Mouse (Mus musculus) liver, embryonic 14.5 days (tissue): Measurements from ENCODE around the gene Foxf1. TPM values are rescaled to one million over a fixed set of nuclear protein-coding genes. Genes with fewer than 3 reads are reported as not detected.

ENCODE experiments used
- ATAC-seq: fragments of 200-750 bp; cut with Nextera tagmentation; 2 replicates; pipeline ENCODE4 v1.8.0; 2017; ENCODE audit warnings: moderate number of reproducible peaks, mild to moderate bottlenecking, moderate library complexity; ENCODE audit not compliant: insufficient read depth
- DNase-seq, 3 experiments: peaks; one replicate each; pipeline ENCODE4 v3.0.0-alpha.2; 2012 to 2013; ENCODE audit warnings: low read depth in 3 of 3, low spot score in 3 of 3
- H3K27ac ChIP-seq: fragments of 300-500 bp; sonication (generic); 2 replicates; pipeline ENCODE4 v1.5.1; 2014; ENCODE audit warnings: moderate library complexity, mild to moderate bottlenecking, control low read depth, inconsistent platforms
- H3K27me3 ChIP-seq: fragments of 300-500 bp; sonication (generic); 2 replicates; pipeline ENCODE4 v1.6.1; 2014; ENCODE audit warnings: mild to moderate bottlenecking, low read length, moderate library complexity; ENCODE audit not compliant: control insufficient read depth, insufficient read depth
- H3K36me3 ChIP-seq: fragments of 300-500 bp; sonication (generic); replicated peaks from 2 replicates; pipeline ENCODE4 v1.6.1; 2014; ENCODE audit warnings: low read depth; ENCODE audit not compliant: control insufficient read depth, insufficient read depth
- H3K4me1 ChIP-seq, 2 experiments: fragments of 200-500 bp in 1 of 2; fragments of 300-500 bp in 1 of 2; sonication (generic) in 1 of 2; replicated peaks; 2 replicates each; pipeline ENCODE4 v1.6.1; 2012 to 2014; ENCODE audit warnings: antibody characterized with exemption in 1 of 2, inconsistent platforms in 1 of 2, low read length in 1 of 2; ENCODE audit not compliant: control insufficient read depth in 2 of 2, insufficient read depth in 2 of 2
- H3K4me2 ChIP-seq: fragments of 300-500 bp; sonication (generic); 2 replicates; pipeline ENCODE4 v1.6.1; 2014; ENCODE audit warnings: low read depth, mild to moderate bottlenecking, control low read depth, moderate library complexity
- H3K4me3 ChIP-seq, 2 experiments: fragments of 200-500 bp in 1 of 2; fragments of 300-500 bp in 1 of 2; sonication (generic) in 1 of 2; 2 replicates each; pipeline ENCODE4 v1.5.1; 2012 to 2014; ENCODE audit warnings: low read depth in 2 of 2, low read length in 2 of 2, mild to moderate bottlenecking in 2 of 2, control low read depth in 1 of 2, inconsistent platforms in 1 of 2, moderate library complexity in 1 of 2; ENCODE audit not compliant: insufficient read depth in 1 of 2
- H3K9ac ChIP-seq: fragments of 300-500 bp; sonication (generic); replicated peaks from 2 replicates; pipeline ENCODE4 v1.6.1; 2014; ENCODE audit warnings: mild to moderate bottlenecking, control low read depth, moderate library complexity
- H3K9me3 ChIP-seq: fragments of 300-500 bp; sonication (generic); 2 replicates; pipeline ENCODE4 v1.6.1; 2016; ENCODE audit warnings: low read length, mixed read lengths; ENCODE audit not compliant: control insufficient read depth
- CTCF ChIP-seq: IDR thresholded peaks from 2 replicates; pipeline ENCODE4 v1.5.1; 2016; ENCODE audit warnings: antibody characterized with exemption, low read depth, control low read depth
- EP300 ChIP-seq: IDR thresholded peaks from 2 replicates; pipeline ENCODE4 v1.6.1; 2016; ENCODE audit warnings: antibody characterized with exemption, low read depth
- WGBS: fragments of 180-500 bp; shearing (Covaris S2); extraction: QIAGEN DNeasy Blood & Tissue Kit; methylation state at CpG from one replicate; pipeline ENCODE4 v1.1.7; 2014; ENCODE audit not compliant: insufficient replicate concordance; 5-methylcytosine and 5-hydroxymethylcytosine counted together
- polyA plus RNA-seq, 2 experiments: library from polyadenylated mRNA; depleted of rRNA in 1 of 2; stranded (reverse) in 1 of 2; unstranded in 1 of 2; fragments of >200 nt; fragmentation: Nextera tagmentation in 1 of 2; extraction: Ambion mirVana in 1 of 2; gene quantifications; 2 replicates each; pipeline versions ENCODE4 v1.2.1 to v1.2.3; 2012 to 2014

The Foxf1 gene
- polyA plus RNA-seq (2012; rRNA removed) (2.5 and 3.7 TPM in 2 replicates), polyA plus RNA-seq (2014; fragmentation: Nextera tagmentation; extraction: Ambion mirVana) (2.3 and 2.8 TPM in 2 replicates)

- no peak for TF ChIP-seq CTCF
- no peaks in the 10 kb centered on the region for H3K36me3 ChIP-seq
- peaks cover 100% of the 10 kb centered on the region for H3K27me3 ChIP-seq
- WGBS = 1% methylated on average over 61 of the region's 83 CpGs
- ATAC-seq = no peak
- peak within 1 kb of the TSS; percentile 51 for H3K4me2 ChIP-seq
- H3K9me3 ChIP-seq = no peaks in the 10 kb centered on the region
- H3K9ac ChIP-seq = no peak within 1 kb of the TSS
- H3K4me1 ChIP-seq = no peaks in the 10 kb centered on the region
- H3K4me3 ChIP-seq = peak within 1 kb of the TSS; percentile 33 to 34
- no peak for DNase-seq
- H3K27ac ChIP-seq = no peak within 1 kb of the TSS
Measured at GRCm38 (mm10) chr8:121084210-121084951, at the start of gene Foxf1. Gene Foxf1 (plus strand): TSS chr8:121084386.

- WGBS = 58% methylated on average over 8 of the region's 8 CpGs
- Histone ChIP-seq H3K4me3 (no peak overlapping the region), H3K27ac (no peak overlapping the region), H3K4me2 (no peak overlapping the region), H3K9me3 (no peaks in the 10 kb centered on the region), H3K4me1 (no peaks in the 10 kb centered on the region), H3K9ac (no peak overlapping the region), H3K27me3 (no peaks in the 10 kb centered on the region), H3K36me3 (no peaks in the 10 kb centered on the region)
- no peak for DNase-seq
- no peak for ATAC-seq
- no peak for TF ChIP-seq EP300
- no peak for TF ChIP-seq CTCF
Measured at GRCm38 (mm10) chr8:121035611-121036010, 48.6 kb upstream of the Foxf1 start.

GRCm38 (mm10) chr8:121043719-121044440 lies 40.3 kb upstream of the Foxf1 start:
- Histone ChIP-seq H3K36me3 (no peaks in the 10 kb centered on the region), H3K9me3 (no peaks in the 10 kb centered on the region), H3K4me1 (no peaks in the 10 kb centered on the region; a peak in 1 of 4 replicates), H3K27me3 (no peaks in the 10 kb centered on the region), H3K9ac (no peak overlapping the region), H3K4me3 (no peak overlapping the region), H3K4me2 (no peak overlapping the region), H3K27ac (no peak overlapping the region)
- 37% methylated on average over 19 of the region's 19 CpGs for WGBS
- DNase-seq (no peak), ATAC-seq (no peak)
- no peak for TF ChIP-seq EP300
- TF ChIP-seq CTCF = no peak

GRCm38 (mm10) chr8:121047441-121047840 lies 36.7 kb upstream of the Foxf1 start:
- no peak overlapping the region for H3K4me3 ChIP-seq
- H3K27ac ChIP-seq = no peak overlapping the region
- no peaks in the 10 kb centered on the region for H3K9me3 ChIP-seq
- ATAC-seq (no peak), DNase-seq (no peak)
- H3K9ac ChIP-seq = no peak overlapping the region
- no peaks in the 10 kb centered on the region; a peak in 1 of 4 replicates for H3K4me1 ChIP-seq
- TF ChIP-seq CTCF (peak; percentile 54), EP300 (no peak)
- H3K36me3 ChIP-seq = no peaks in the 10 kb centered on the region
- no peak overlapping the region for H3K4me2 ChIP-seq
- H3K27me3 ChIP-seq = no peaks in the 10 kb centered on the region
- 51% methylated on average over 9 of the region's 9 CpGs for WGBS

- Histone ChIP-seq H3K27me3 (no peaks in the 10 kb centered on the region), H3K4me3 (no peak overlapping the region), H3K36me3 (no peaks in the 10 kb centered on the region), H3K27ac (no peak overlapping the region), H3K4me2 (no peak overlapping the region), H3K9me3 (no peaks in the 10 kb centered on the region), H3K4me1 (no peaks in the 10 kb centered on the region), H3K9ac (no peak overlapping the region)
- no peak for DNase-seq
- ATAC-seq = no peak
- TF ChIP-seq CTCF = no peak
- TF ChIP-seq EP300 = no peak
- 56% methylated on average over 9 of the region's 9 CpGs for WGBS
Measured at GRCm38 (mm10) chr8:121058081-121058480, 26.1 kb upstream of the Foxf1 start.
